Mouse (Mus musculus) forebrain, embryonic 11.5 days (tissue): Measurements from ENCODE around the gene Dhrs3. TPM values are rescaled to one million over a fixed set of nuclear protein-coding genes. Genes with fewer than 3 reads are reported as not detected.

Experiments
- ATAC-seq: fragments of 200-750 bp; cut with Nextera tagmentation; replicated peaks from 2 replicates; pipeline ENCODE4 v1.8.0; 2017; ENCODE audit warnings: moderate TSS enrichment; ENCODE audit not compliant: low FRiP score
- DNase-seq: peaks from one replicate; pipeline ENCODE4 v3.0.0-alpha.2; 2017; ENCODE audit warnings: low spot score
- H3K27ac ChIP-seq: fragments of 300-500 bp; sonication (generic); 2 replicates; pipeline ENCODE4 v1.5.1; 2014; ENCODE audit warnings: low read depth, low read length
- H3K27me3 ChIP-seq: fragments of 300-500 bp; sonication (generic); 2 replicates; pipeline ENCODE4 v1.6.1; 2014; ENCODE audit warnings: mild to moderate bottlenecking, low read length, mixed read lengths; ENCODE audit not compliant: control insufficient read depth, insufficient read depth
- H3K36me3 ChIP-seq: fragments of 300-500 bp; sonication (generic); 2 replicates; pipeline ENCODE4 v1.6.1; 2014; ENCODE audit warnings: mild to moderate bottlenecking, low read length, moderate library complexity, mixed read lengths; ENCODE audit not compliant: control insufficient read depth, insufficient read depth
- H3K4me1 ChIP-seq: fragments of 300-500 bp; sonication (generic); replicated peaks from 2 replicates; pipeline ENCODE4 v1.6.1; 2014; ENCODE audit warnings: low read length, mixed read lengths; ENCODE audit not compliant: control insufficient read depth, insufficient read depth
- H3K4me2 ChIP-seq: fragments of 300-500 bp; sonication (generic); 2 replicates; pipeline ENCODE4 v1.6.1; 2014; ENCODE audit warnings: low read depth, mild to moderate bottlenecking, low read length, moderate library complexity, mixed read lengths; ENCODE audit not compliant: severe bottlenecking
- H3K4me3 ChIP-seq: fragments of 300-500 bp; sonication (generic); 2 replicates; pipeline ENCODE4 v1.5.1; 2014; ENCODE audit warnings: low read depth, low read length
- H3K9ac ChIP-seq: fragments of 300-500 bp; sonication (generic); 2 replicates; pipeline ENCODE4 v1.6.1; 2014; ENCODE audit warnings: low read length
- H3K9me3 ChIP-seq: fragments of 300-500 bp; sonication (generic); 2 replicates; pipeline ENCODE4 v1.6.1; 2016; ENCODE audit warnings: low read length, mixed read lengths; ENCODE audit not compliant: control insufficient read depth
- WGBS: fragments of 180-500 bp; shearing (Covaris S2); extraction: QIAGEN DNeasy Blood & Tissue Kit; methylation state at CpG from one replicate; pipeline ENCODE4 v1.1.7; 2014; 5-methylcytosine and 5-hydroxymethylcytosine counted together
- polyA plus RNA-seq: library from polyadenylated mRNA; unstranded; fragments of >200 nt; fragmentation: Nextera tagmentation; extraction: Ambion mirVana; gene quantifications from 2 replicates; pipeline ENCODE4 v1.2.1, GENCODE M21; 2014

Gene Dhrs3
- polyA plus RNA-seq, 1 experiment from 2014 or later: 5.8 TPM

- Histone ChIP-seq H3K27me3 (no peaks in the 10 kb centered on the region), H3K4me2 (no peak overlapping the region), H3K36me3 (no peaks in the 10 kb centered on the region), H3K4me1 (no peaks in the 10 kb centered on the region), H3K9me3 (no peaks in the 10 kb centered on the region), H3K27ac (no peak overlapping the region), H3K9ac (no peak overlapping the region), H3K4me3 (no peak overlapping the region)
- no peak for ATAC-seq
- DNase-seq: no peak
- 75% methylated on average over 3 of the region's 3 CpGs for WGBS
Measured at GRCm38 (mm10) chr4:144903932-144904331, 11.3 kb downstream of the Dhrs3 start.

DNA sequence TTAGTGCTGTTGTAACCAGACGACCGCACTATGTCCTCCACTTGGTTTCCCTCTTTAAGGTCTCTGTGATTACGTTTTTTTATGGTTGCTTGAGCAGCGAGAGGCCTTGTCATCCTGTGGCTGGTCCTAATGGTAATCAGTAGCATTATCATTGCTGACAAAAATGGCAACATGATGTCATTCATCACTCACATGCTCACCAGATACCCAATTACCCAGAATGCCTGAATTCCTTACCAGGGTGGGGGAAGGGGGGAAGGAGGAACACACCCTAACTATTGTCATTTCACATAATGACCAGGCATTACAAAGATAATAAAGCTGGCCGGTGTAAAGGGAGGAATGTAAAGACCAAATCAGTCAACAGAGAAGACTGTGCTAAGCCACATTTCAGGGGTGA lies 12.5 kb downstream of the Dhrs3 start:
- no peak overlapping the region for H3K4me2 ChIP-seq
- no peak overlapping the region for H3K9ac ChIP-seq
- no peaks in the 10 kb centered on the region for H3K9me3 ChIP-seq
- no peaks in the 10 kb centered on the region for H3K27me3 ChIP-seq
- H3K27ac ChIP-seq: no peak overlapping the region
- no peak for DNase-seq
- H3K4me1 ChIP-seq: no peaks in the 10 kb centered on the region
- H3K36me3 ChIP-seq: no peaks in the 10 kb centered on the region
- H3K4me3 ChIP-seq: no peak overlapping the region
- ATAC-seq: no peak
- WGBS: 75% methylated on average over 5 of the region's 5 CpGs

GRCm38 (mm10) chr4:144906001-144906889 lies 13.6 kb downstream of the Dhrs3 start:
- H3K4me2 ChIP-seq: no peak overlapping the region
- no peaks in the 10 kb centered on the region for H3K9me3 ChIP-seq
- WGBS: 81% methylated on average over 8 of the region's 8 CpGs
- no peaks in the 10 kb centered on the region for H3K27me3 ChIP-seq
- no peak overlapping the region for H3K9ac ChIP-seq
- no peak overlapping the region for H3K27ac ChIP-seq
- no peaks in the 10 kb centered on the region for H3K36me3 ChIP-seq
- DNase-seq: no peak
- no peak overlapping the region for H3K4me3 ChIP-seq
- no peaks in the 10 kb centered on the region for H3K4me1 ChIP-seq
- ATAC-seq: no peak

GRCm38 (mm10) chr4:144906978-144907703 lies 14.5 kb downstream of the Dhrs3 start:
- no peak overlapping the region for H3K9ac ChIP-seq
- 71% methylated on average over 4 of the region's 4 CpGs for WGBS
- DNase-seq (no peak), ATAC-seq (no peak)
- H3K27me3 ChIP-seq: no peaks in the 10 kb centered on the region
- H3K9me3 ChIP-seq: no peaks in the 10 kb centered on the region
- no peak overlapping the region for H3K27ac ChIP-seq
- H3K4me3 ChIP-seq: no peak overlapping the region
- H3K4me1 ChIP-seq: no peaks in the 10 kb centered on the region
- no peak overlapping the region for H3K4me2 ChIP-seq
- no peaks in the 10 kb centered on the region for H3K36me3 ChIP-seq

DNA sequence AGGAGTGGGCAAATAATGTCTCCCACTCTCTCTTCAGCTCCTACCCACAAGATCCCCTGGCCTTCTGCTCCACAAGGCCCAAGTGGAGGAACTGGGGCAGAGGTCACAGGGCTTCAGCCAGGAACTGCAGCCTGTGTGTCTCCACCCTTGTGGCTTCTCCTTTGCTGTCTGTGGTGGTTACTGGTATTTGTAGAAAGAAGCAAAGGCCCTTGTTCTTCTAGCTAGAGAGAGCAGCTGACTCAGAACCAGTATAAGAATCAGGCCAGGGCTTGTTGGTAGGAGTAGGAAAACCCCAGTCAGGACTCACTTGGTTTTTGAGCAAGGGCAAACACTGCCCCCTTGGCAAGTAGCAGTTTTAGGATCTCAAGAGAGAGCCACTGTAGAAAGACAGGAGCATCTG lies 16.2 kb downstream of the Dhrs3 start:
- Histone ChIP-seq H3K4me3 (no peak overlapping the region), H3K36me3 (no peaks in the 10 kb centered on the region), H3K9ac (no peak overlapping the region), H3K4me1 (no peaks in the 10 kb centered on the region), H3K4me2 (no peak overlapping the region), H3K9me3 (no peaks in the 10 kb centered on the region), H3K27ac (no peak overlapping the region), H3K27me3 (no peaks in the 10 kb centered on the region)
- ATAC-seq: no peak
- DNase-seq: no peak

DNA sequence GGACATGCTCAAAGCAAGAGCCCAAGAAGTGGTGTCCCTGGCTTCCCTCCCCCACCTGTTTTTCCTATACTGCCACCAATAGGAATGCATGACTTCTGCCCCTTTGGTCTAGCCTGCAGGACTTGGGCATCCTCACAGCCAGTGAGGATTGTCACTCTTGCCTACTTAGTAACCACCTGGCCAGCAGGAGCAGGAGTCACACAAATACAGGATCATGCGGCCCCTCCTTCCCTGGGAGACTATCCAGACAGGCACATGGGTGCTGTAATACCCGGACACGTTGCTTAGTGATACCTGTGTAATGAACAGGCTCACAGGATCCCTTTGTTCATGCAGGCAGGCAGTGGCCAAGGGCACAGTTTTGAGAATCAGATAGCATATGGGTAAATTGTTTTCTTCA lies 17.7 kb downstream of the Dhrs3 start:
- no peaks in the 10 kb centered on the region for H3K27me3 ChIP-seq
- no peak for ATAC-seq
- H3K36me3 ChIP-seq: no peaks in the 10 kb centered on the region
- no peaks in the 10 kb centered on the region for H3K4me1 ChIP-seq
- no peak overlapping the region for H3K4me3 ChIP-seq
- H3K9me3 ChIP-seq: no peaks in the 10 kb centered on the region
- no peak for DNase-seq
- H3K27ac ChIP-seq: no peak overlapping the region
- no peak overlapping the region for H3K9ac ChIP-seq
- 77% methylated on average over 3 of the region's 3 CpGs for WGBS
- H3K4me2 ChIP-seq: no peak overlapping the region

GRCm38 (mm10) chr4:144913298-144914152 lies 20.9 kb downstream of the Dhrs3 start:
- Histone ChIP-seq H3K36me3 (no peaks in the 10 kb centered on the region), H3K9ac (no peak overlapping the region), H3K9me3 (no peaks in the 10 kb centered on the region), H3K4me1 (no peaks in the 10 kb centered on the region), H3K27me3 (no peaks in the 10 kb centered on the region), H3K27ac (no peak overlapping the region), H3K4me2 (no peak overlapping the region), H3K4me3 (no peak overlapping the region)
- ATAC-seq (no peak), DNase-seq (no peak)
- WGBS: 87% methylated on average over 6 of the region's 6 CpGs

- DNase-seq (no peak), ATAC-seq (no peak)
- H3K27me3 ChIP-seq: no peaks in the 10 kb centered on the region
- H3K9me3 ChIP-seq: no peaks in the 10 kb centered on the region
- H3K4me3 ChIP-seq: no peak overlapping the region
- no peaks in the 10 kb centered on the region for H3K4me1 ChIP-seq
- H3K9ac ChIP-seq: no peak overlapping the region
- no peak overlapping the region for H3K27ac ChIP-seq
- no peak overlapping the region for H3K4me2 ChIP-seq
- WGBS: 87% methylated on average over 6 of the region's 6 CpGs
- H3K36me3 ChIP-seq: no peaks in the 10 kb centered on the region
Measured at GRCm38 (mm10) chr4:144916520-144916919, 23.9 kb downstream of the Dhrs3 start.
